Mouse (Mus musculus) stomach, embryonic 16.5 days (tissue): ENCODE measurements around the gene Hsd3b2. TPM values are rescaled to one million over a fixed set of nuclear protein-coding genes. Genes with fewer than 3 reads are reported as not detected.
"Not testable (repeated sequence)": the region's sequence is repeated elsewhere in the genome, so short reads cannot be mapped to it uniquely, and the experiment has no call there.

Source experiments
- ATAC-seq: fragments of 200-750 bp; cut with Nextera tagmentation; 2 replicates; pipeline ENCODE4 v1.8.0; 2017; ENCODE audit warnings: moderate number of reproducible peaks, moderate TSS enrichment; ENCODE audit not compliant: insufficient read depth, low FRiP score
- H3K27ac ChIP-seq: fragments of 300-500 bp; sonication (generic); 2 replicates; pipeline ENCODE4 v1.5.1; 2014; ENCODE audit warnings: low read length
- H3K27me3 ChIP-seq: fragments of 300-500 bp; sonication (generic); 2 replicates; pipeline ENCODE4 v1.6.1; 2014; ENCODE audit warnings: low read length, control low read depth, mixed read lengths; ENCODE audit not compliant: control insufficient read depth, insufficient read depth
- H3K36me3 ChIP-seq: fragments of 300-500 bp; sonication (generic); 2 replicates; pipeline ENCODE4 v1.6.1; 2014; ENCODE audit warnings: low read length; ENCODE audit not compliant: control insufficient read depth, insufficient read depth
- H3K4me1 ChIP-seq: fragments of 300-500 bp; sonication (generic); 2 replicates; pipeline ENCODE4 v1.6.1; 2014; ENCODE audit warnings: low read length, control low read depth, mixed read lengths; ENCODE audit not compliant: control insufficient read depth, insufficient read depth
- H3K4me2 ChIP-seq: fragments of 300-500 bp; sonication (generic); 2 replicates; pipeline ENCODE4 v1.6.1; 2014; ENCODE audit warnings: low read depth, low read length, mixed read lengths
- H3K4me3 ChIP-seq: fragments of 300-500 bp; sonication (generic); replicated peaks from 2 replicates; pipeline ENCODE4 v1.5.1; 2014; ENCODE audit warnings: mild to moderate bottlenecking, low read length
- H3K9ac ChIP-seq: fragments of 300-500 bp; sonication (generic); 2 replicates; pipeline ENCODE4 v1.6.1; 2014; ENCODE audit warnings: low read length
- H3K9me3 ChIP-seq: fragments of 300-500 bp; sonication (generic); replicated peaks from 2 replicates; pipeline ENCODE4 v1.6.1; 2016; ENCODE audit warnings: low read length, control low read depth; ENCODE audit not compliant: control insufficient read depth
- WGBS: fragments of 180-500 bp; shearing (Covaris S2); extraction: QIAGEN DNeasy Blood & Tissue Kit; methylation state at CpG from one replicate; pipeline ENCODE4 v1.1.7; 2014; 5-methylcytosine and 5-hydroxymethylcytosine counted together
- polyA plus RNA-seq: library from polyadenylated mRNA; unstranded; fragments of >200 nt; fragmentation: Nextera tagmentation; extraction: Ambion mirVana; gene quantifications from 2 replicates; pipeline ENCODE4 v1.2.1, GENCODE M21; 2015

Hsd3b2 gene
- 0.15 TPM in 1 of 2 replicates, not detected in the other for polyA plus RNA-seq

- no peaks in the 10 kb centered on the region for H3K27me3 ChIP-seq
- H3K27ac ChIP-seq: no peak within 1 kb of the TSS
- no peak within 1 kb of the TSS for H3K9ac ChIP-seq
- 60% methylated on average over 1 of the region's 1 CpGs for WGBS
- H3K36me3 ChIP-seq: no peaks in the 10 kb centered on the region
- no peak within 1 kb of the TSS for H3K4me3 ChIP-seq
- H3K9me3 ChIP-seq: no peaks in the 10 kb centered on the region
- no peak within 1 kb of the TSS for H3K4me2 ChIP-seq
- no peak for ATAC-seq
- no peaks in the 10 kb centered on the region for H3K4me1 ChIP-seq
These were observed at the start of gene Hsd3b2 for GRCm38 (mm10) chr3:98724376-98724775. Gene Hsd3b2 (minus strand): TSS chr3:98724543.

DNA sequence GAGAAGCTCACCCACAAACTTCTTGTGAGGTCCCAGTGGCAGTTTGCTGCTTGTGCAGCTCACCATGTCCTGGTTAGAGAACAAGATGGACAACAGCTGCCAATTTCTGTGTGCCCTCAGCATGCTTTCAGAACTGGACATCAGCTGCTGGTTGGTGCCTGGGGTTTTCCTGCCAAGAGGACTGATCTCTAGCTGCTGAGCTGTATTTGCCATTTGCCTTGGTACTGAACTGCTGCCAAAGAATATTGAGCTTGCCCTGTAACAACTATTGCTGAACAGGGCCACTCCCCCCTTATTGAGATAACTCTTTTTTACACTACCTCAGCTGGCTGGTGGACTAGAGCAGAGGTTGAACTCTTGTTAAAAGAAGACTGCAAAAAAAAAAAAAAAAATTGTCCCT is 39.8 kb upstream of the Hsd3b2 start:
- no peaks in the 10 kb centered on the region for H3K27me3 ChIP-seq
- no peaks in the 10 kb centered on the region for H3K9me3 ChIP-seq
- ATAC-seq: no peak
- H3K9ac ChIP-seq: no peak overlapping the region
- no peaks in the 10 kb centered on the region for H3K36me3 ChIP-seq
- no peak overlapping the region for H3K27ac ChIP-seq
- no peaks in the 10 kb centered on the region for H3K4me1 ChIP-seq
- no peak overlapping the region for H3K4me3 ChIP-seq
- H3K4me2 ChIP-seq: no peak overlapping the region

DNA sequence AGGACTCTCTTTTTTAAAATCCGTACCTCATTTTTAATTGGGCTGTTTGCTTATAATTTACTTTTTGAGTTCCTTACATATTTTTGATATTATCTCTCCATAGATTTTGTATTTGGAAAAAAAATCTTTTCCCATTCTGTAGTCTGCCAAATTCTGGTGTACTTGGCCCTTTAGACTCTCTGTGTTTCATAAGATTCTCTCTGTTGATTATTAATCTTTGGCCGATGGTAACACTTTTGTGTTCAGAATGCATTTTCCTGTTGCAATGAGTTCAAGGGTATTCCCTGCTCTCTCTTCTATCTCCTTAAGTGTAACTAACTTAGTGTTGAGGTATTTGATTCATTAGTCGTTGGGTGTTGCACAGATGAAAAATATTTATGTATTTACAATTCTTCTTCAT is 32.5 kb upstream of the Hsd3b2 start:
- Histone ChIP-seq H3K27ac (no peak overlapping the region), H3K27me3 (no peaks in the 10 kb centered on the region), H3K9me3 (no peaks in the 10 kb centered on the region), H3K4me1 (no peaks in the 10 kb centered on the region), H3K9ac (no peak overlapping the region), H3K4me3 (no peak overlapping the region), H3K36me3 (no peaks in the 10 kb centered on the region), H3K4me2 (no peak overlapping the region)
- no peak for ATAC-seq
- WGBS: 78% methylated on average over 3 of the region's 3 CpGs

GRCm38 (mm10) chr3:98752171-98752570 is 27.8 kb upstream of the Hsd3b2 start:
- H3K36me3 ChIP-seq: no peaks in the 10 kb centered on the region
- H3K27ac ChIP-seq: no peak overlapping the region
- WGBS: 62% methylated on average over 2 of the region's 2 CpGs
- H3K4me3 ChIP-seq: no peak overlapping the region
- H3K27me3 ChIP-seq: no peaks in the 10 kb centered on the region
- no peaks in the 10 kb centered on the region for H3K9me3 ChIP-seq
- H3K4me1 ChIP-seq: no peaks in the 10 kb centered on the region
- H3K4me2 ChIP-seq: no peak overlapping the region
- no peak for ATAC-seq
- H3K9ac ChIP-seq: no peak overlapping the region

DNA sequence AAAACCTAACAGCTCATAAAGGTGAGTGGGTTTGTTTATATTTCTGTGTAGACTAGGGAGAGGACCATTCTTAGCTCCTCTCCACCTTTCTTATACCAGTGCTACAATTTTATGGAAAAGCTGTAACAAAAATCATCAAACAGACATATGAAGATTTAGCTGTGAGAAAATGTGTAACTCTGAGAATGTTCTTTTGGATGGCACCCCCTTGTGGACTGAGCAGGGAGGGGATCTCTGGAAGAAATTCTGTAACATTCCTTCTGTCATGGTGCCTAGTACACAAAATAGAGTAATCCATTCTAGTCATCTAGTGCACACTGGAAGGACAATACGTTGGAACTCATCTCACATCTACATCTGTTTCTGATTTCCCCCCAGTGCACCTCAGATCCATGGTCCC is 16.7 kb upstream of the Hsd3b2 start:
- not testable (repeated sequence) for H3K9me3 ChIP-seq, H3K27ac ChIP-seq, H3K27me3 ChIP-seq, ATAC-seq, H3K9ac ChIP-seq, H3K4me2 ChIP-seq, H3K36me3 ChIP-seq, H3K4me3 ChIP-seq, H3K4me1 ChIP-seq
- 61% methylated on average over 1 of the region's 1 CpGs for WGBS

GRCm38 (mm10) chr3:98734340-98734739 is 10.0 kb upstream of the Hsd3b2 start:
- H3K27ac ChIP-seq: no peak overlapping the region
- ATAC-seq: no peak
- no peak overlapping the region for H3K4me3 ChIP-seq
- no peaks in the 10 kb centered on the region for H3K36me3 ChIP-seq
- 69% methylated on average over 4 of the region's 4 CpGs for WGBS
- H3K9ac ChIP-seq: no peak overlapping the region
- H3K4me1 ChIP-seq: no peaks in the 10 kb centered on the region
- no peaks in the 10 kb centered on the region for H3K27me3 ChIP-seq
- H3K9me3 ChIP-seq: no peaks in the 10 kb centered on the region
- no peak overlapping the region for H3K4me2 ChIP-seq

GRCm38 (mm10) chr3:98733724-98734123 is 9.4 kb upstream of the Hsd3b2 start:
- Histone ChIP-seq H3K4me3 (no peak overlapping the region), H3K9me3 (no peaks in the 10 kb centered on the region), H3K9ac (no peak overlapping the region), H3K27me3 (no peaks in the 10 kb centered on the region), H3K36me3 (no peaks in the 10 kb centered on the region), H3K27ac (no peak overlapping the region), H3K4me1 (no peaks in the 10 kb centered on the region), H3K4me2 (no peak overlapping the region)
- ATAC-seq: no peak
- 91% methylated on average over 2 of the region's 2 CpGs for WGBS

GRCm38 (mm10) chr3:98726281-98726680 is 1.9 kb upstream of the Hsd3b2 start:
- no peak overlapping the region for H3K27ac ChIP-seq
- WGBS: 76% methylated on average over 2 of the region's 2 CpGs

GRCm38 (mm10) chr3:98720740-98721139 is 3.6 kb downstream of the Hsd3b2 start:
- Histone ChIP-seq H3K9me3 (no peaks in the 10 kb centered on the region), H3K4me2 (no peak overlapping the region), H3K4me3 (no peak overlapping the region), H3K4me1 (no peaks in the 10 kb centered on the region), H3K27ac (no peak overlapping the region), H3K9ac (no peak overlapping the region), H3K27me3 (no peaks in the 10 kb centered on the region), H3K36me3 (no peaks in the 10 kb centered on the region)
- no peak for ATAC-seq

More at GRCm38 (mm10) chr3:98726281-98726680, 1.9 kb upstream of the Hsd3b2 start:
- H3K4me3 ChIP-seq: no peak overlapping the region
- no peak for ATAC-seq
- no peaks in the 10 kb centered on the region for H3K4me1 ChIP-seq
- no peak overlapping the region for H3K4me2 ChIP-seq
- no peaks in the 10 kb centered on the region for H3K27me3 ChIP-seq
- no peak overlapping the region for H3K9ac ChIP-seq
- H3K9me3 ChIP-seq: no peaks in the 10 kb centered on the region
- no peaks in the 10 kb centered on the region for H3K36me3 ChIP-seq

GRCm38 (mm10) chr3:98682401-98682800 is 41.9 kb downstream of the Hsd3b2 start:
- Histone ChIP-seq H3K4me2 (no peak overlapping the region), H3K36me3 (no peaks in the 10 kb centered on the region), H3K27ac (no peak overlapping the region), H3K4me3 (no peak overlapping the region), H3K27me3 (no peaks in the 10 kb centered on the region), H3K9ac (no peak overlapping the region), H3K4me1 (no peaks in the 10 kb centered on the region), H3K9me3 (no peaks in the 10 kb centered on the region)
- WGBS: 74% methylated on average over 1 of the region's 1 CpGs
- ATAC-seq: no peak
